Mouse (Mus musculus) G1E (cell line): ENCODE measurements around the gene Plch2.

Source experiments
- CTCF ChIP-seq: IDR thresholded peaks from 2 replicates; pipeline ENCODE4 v1.5.1; 2012; ENCODE audit warnings: low read depth, low read length, inconsistent platforms, mixed read lengths
- GATA1 ChIP-seq: IDR thresholded peaks from 2 replicates; pipeline ENCODE4 v1.6.1; 2012; ENCODE audit warnings: borderline replicate concordance, low read length, inconsistent platforms, mixed read lengths
- GATA2 ChIP-seq: IDR thresholded peaks from 2 replicates; pipeline ENCODE4 v1.6.1; 2012; ENCODE audit warnings: low read depth, low read length, inconsistent platforms, borderline replicate concordance
- POLR2AphosphoS5 ChIP-seq: IDR thresholded peaks from 2 replicates; pipeline ENCODE4 v1.6.1; 2012; ENCODE audit warnings: low read depth, low read length, inconsistent platforms; ENCODE audit not compliant: insufficient replicate concordance
- TAL1 ChIP-seq: conservative IDR thresholded peaks from 2 replicates; pipeline ENCODE4 v1.6.1; 2012; ENCODE audit warnings: low read depth, low read length, inconsistent platforms, mixed read lengths

- no peak for TF ChIP-seq CTCF
- TF ChIP-seq TAL1, result no peak
- TF ChIP-seq POLR2AphosphoS5, result no peak
- no peak for TF ChIP-seq GATA1
- TF ChIP-seq GATA2, result no peak
Observed at GRCm38 (mm10) chr4:154958171-154958570, 98.4 kb downstream of the Plch2 start.
